Mouse (Mus musculus): ENCODE measurements around the gene Wipi2. TPM values are rescaled to one million over a fixed set of nuclear protein-coding genes. Genes with fewer than 3 reads are reported as not detected.

The Wipi2 gene
- polyA plus RNA-seq, 1 experiment from 2014 or later = 40.1 TPM

DNA sequence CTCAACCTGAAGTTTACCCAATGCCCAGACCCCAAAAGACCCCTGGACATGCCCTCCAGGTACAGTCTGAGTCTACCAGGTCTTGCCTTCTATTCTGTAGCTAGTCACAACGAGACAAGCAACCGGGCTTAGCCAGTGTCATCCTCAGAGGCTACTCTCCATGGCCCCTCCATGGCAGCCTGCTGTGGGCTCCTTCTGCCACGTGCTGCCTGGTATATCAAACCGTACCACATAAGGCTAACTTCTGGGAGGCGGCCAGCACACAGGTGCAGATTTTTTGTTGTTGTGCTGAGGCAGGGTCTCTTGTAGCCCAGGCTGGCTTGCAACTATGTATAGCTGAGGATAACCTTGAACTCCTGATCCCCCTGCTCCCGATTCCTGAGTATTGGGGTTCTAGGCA lies 88.6 kb downstream of the Wipi2 start:
- Histone ChIP-seq H3K36me3 (ENCODE audit: control insufficient read depth, insufficient read depth, low read length) (no peaks in the 10 kb centered on the region), H3K9ac (replicated peaks; ENCODE audit: low read depth, low read length) (no peak overlapping the region), H3K27ac (ENCODE audit: low read length) (no peak overlapping the region), H3K4me1 (ENCODE audit: control insufficient read depth, insufficient read depth, low read length) (no peaks in the 10 kb centered on the region), H3K27me3 (ENCODE audit: control insufficient read depth, insufficient read depth, low read length) (no peaks in the 10 kb centered on the region), H3K9me3 (ENCODE audit: control insufficient read depth, low read depth, low read length) (peaks cover 4% of the 10 kb centered on the region; the same call in 1 of the 2 replicates), H3K4me3 (ENCODE audit: low read depth, low read length) (no peak overlapping the region), H3K4me2 (replicated peaks; ENCODE audit: low read depth, low read length) (no peak overlapping the region)
- WGBS = 85% methylated on average over 6 of the region's 6 CpGs
- no peak for ATAC-seq (ENCODE audit: insufficient number of reproducible peaks, insufficient read depth, low FRiP score, low read depth)

DNA sequence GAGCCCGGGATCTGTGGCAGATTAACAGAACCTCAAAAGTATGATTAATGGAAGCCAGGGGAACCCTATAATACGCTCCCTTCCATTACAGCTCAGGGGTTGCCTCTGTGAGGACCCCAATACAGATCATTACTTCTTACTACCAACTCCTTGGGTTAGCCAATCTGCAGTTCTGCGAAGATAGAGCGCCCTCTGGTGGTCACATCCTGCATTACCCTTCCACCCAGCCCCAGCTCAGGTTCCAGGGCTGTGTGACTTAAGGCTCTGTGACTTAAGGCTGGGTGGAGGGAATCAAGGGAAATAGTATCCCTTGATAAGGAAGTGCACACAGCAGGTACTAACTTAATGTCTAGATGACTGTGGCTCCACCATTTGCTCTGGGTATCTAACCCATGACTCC lies 90.5 kb downstream of the Wipi2 start:
- H3K9ac ChIP-seq (replicated peaks; ENCODE audit: low read depth, low read length) = no peak overlapping the region
- H3K4me2 ChIP-seq (replicated peaks; ENCODE audit: low read depth, low read length) = no peak overlapping the region
- 22% methylated on average over 4 of the region's 4 CpGs for WGBS
- H3K36me3 ChIP-seq (ENCODE audit: control insufficient read depth, insufficient read depth, low read length) = no peaks in the 10 kb centered on the region
- no peaks in the 10 kb centered on the region for H3K4me1 ChIP-seq (ENCODE audit: control insufficient read depth, insufficient read depth, low read length)
- peak; percentile 39; the same call in 1 of the 2 replicates for ATAC-seq (ENCODE audit: insufficient number of reproducible peaks, insufficient read depth, low FRiP score, low read depth)
- H3K4me3 ChIP-seq (ENCODE audit: low read depth, low read length) = no peak overlapping the region
- H3K9me3 ChIP-seq (ENCODE audit: control insufficient read depth, low read depth, low read length) = no peaks in the 10 kb centered on the region
- no peak overlapping the region for H3K27ac ChIP-seq (ENCODE audit: low read length)
- H3K27me3 ChIP-seq (ENCODE audit: control insufficient read depth, insufficient read depth, low read length) = no peaks in the 10 kb centered on the region

DNA sequence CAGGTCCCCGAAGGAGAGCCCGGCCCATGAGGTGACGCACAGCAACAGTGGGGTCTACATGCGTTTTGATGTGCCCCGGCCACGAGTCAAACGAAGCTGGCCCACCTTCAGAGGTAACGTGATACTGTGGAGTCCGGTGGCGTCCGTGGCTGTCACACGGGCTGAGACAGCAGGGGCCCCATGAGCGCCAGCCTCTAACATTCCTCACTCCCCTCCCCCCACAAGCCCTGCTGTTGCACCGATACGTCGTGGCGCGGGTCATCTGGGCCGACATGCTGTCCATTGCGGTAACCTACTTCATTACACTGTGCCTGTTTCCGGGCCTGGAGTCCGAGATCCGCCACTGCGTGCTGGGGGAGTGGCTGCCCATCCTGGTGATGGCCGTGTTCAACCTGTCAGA lies 91.0 kb downstream of the Wipi2 start:
- Histone ChIP-seq H3K4me2 (replicated peaks; ENCODE audit: low read depth, low read length) (no peak overlapping the region), H3K36me3 (ENCODE audit: control insufficient read depth, insufficient read depth, low read length) (no peaks in the 10 kb centered on the region), H3K9ac (replicated peaks; ENCODE audit: low read depth, low read length) (no peak overlapping the region), H3K27me3 (ENCODE audit: control insufficient read depth, insufficient read depth, low read length) (no peaks in the 10 kb centered on the region), H3K4me3 (ENCODE audit: low read depth, low read length) (no peak overlapping the region), H3K27ac (ENCODE audit: low read length) (no peak overlapping the region), H3K4me1 (ENCODE audit: control insufficient read depth, insufficient read depth, low read length) (no peaks in the 10 kb centered on the region), H3K9me3 (ENCODE audit: control insufficient read depth, low read depth, low read length) (no peaks in the 10 kb centered on the region)
- 57% methylated on average over 25 of the region's 25 CpGs for WGBS
- no peak for ATAC-seq (ENCODE audit: insufficient number of reproducible peaks, insufficient read depth, low FRiP score, low read depth)

DNA sequence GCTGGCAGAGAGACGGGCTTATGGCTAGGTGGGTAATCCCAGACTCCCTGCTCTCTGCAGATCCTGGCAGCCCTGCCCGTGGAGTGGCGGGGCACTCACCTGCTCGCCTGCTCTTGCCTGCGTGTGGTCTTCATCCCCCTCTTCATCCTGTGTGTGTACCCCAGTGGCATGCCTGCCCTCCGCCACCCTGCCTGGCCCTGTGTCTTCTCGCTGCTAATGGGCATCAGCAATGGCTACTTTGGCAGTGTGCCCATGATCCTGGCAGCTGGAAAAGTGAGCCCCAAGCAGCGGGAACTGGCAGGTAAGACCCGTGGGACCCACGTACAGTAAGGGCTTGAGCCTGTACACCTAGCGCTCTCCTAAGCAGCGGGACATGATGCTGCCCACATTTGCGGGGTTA lies 92.4 kb downstream of the Wipi2 start:
- H3K4me3 ChIP-seq (ENCODE audit: low read depth, low read length) = no peak overlapping the region
- 86% methylated on average over 13 of the region's 13 CpGs for WGBS
- no peak for ATAC-seq (ENCODE audit: insufficient number of reproducible peaks, insufficient read depth, low FRiP score, low read depth)

More for the DNA sequence above, 92.4 kb downstream of the Wipi2 start:
- Histone ChIP-seq H3K27me3 (ENCODE audit: control insufficient read depth, insufficient read depth, low read length) (no peaks in the 10 kb centered on the region), H3K36me3 (ENCODE audit: control insufficient read depth, insufficient read depth, low read length) (no peaks in the 10 kb centered on the region), H3K9ac (replicated peaks; ENCODE audit: low read depth, low read length) (no peak overlapping the region), H3K9me3 (ENCODE audit: control insufficient read depth, low read depth, low read length) (no peaks in the 10 kb centered on the region), H3K27ac (ENCODE audit: low read length) (no peak overlapping the region), H3K4me2 (replicated peaks; ENCODE audit: low read depth, low read length) (no peak overlapping the region), H3K4me1 (ENCODE audit: control insufficient read depth, insufficient read depth, low read length) (no peaks in the 10 kb centered on the region)

Other genes starting within 250 kb of the Wipi2 start
- gene Foxk1, start 226.2 kb upstream of the Wipi2 start, polyA plus RNA-seq (2014; fragmentation: Nextera tagmentation; extraction: Ambion mirVana) = 3.9 and 4.1 TPM in 2 replicates
- gene Ap5z1, start 163.8 kb upstream of the Wipi2 start, polyA plus RNA-seq (2014; fragmentation: Nextera tagmentation; extraction: Ambion mirVana) = 11.0 and 11.8 TPM in 2 replicates
- gene Papolb, start 97.6 kb upstream of the Wipi2 start, polyA plus RNA-seq (2014; fragmentation: Nextera tagmentation; extraction: Ambion mirVana) = 0.07 and 0.27 TPM in 2 replicates
- gene Radil, start 76.6 kb upstream of the Wipi2 start, polyA plus RNA-seq (2014; fragmentation: Nextera tagmentation; extraction: Ambion mirVana) = 1.6 and 2.1 TPM in 2 replicates
- gene Mmd2, start 18.9 kb upstream of the Wipi2 start, polyA plus RNA-seq (2014; fragmentation: Nextera tagmentation; extraction: Ambion mirVana) = 2.0 and 2.6 TPM in 2 replicates
- 7.9 and 8.1 TPM in 2 replicates for gene Slc29a4, start 64.8 kb downstream of the Wipi2 start, polyA plus RNA-seq (2014; fragmentation: Nextera tagmentation; extraction: Ambion mirVana)
- 36.0 and 41.2 TPM in 2 replicates for gene Tnrc18, start 190.0 kb downstream of the Wipi2 start, polyA plus RNA-seq (2014; fragmentation: Nextera tagmentation; extraction: Ambion mirVana)

Measured in stomach, embryonic 14.5 days (tissue).